Mouse (Mus musculus) olfactory bulb, adult 2 months (tissue): ENCODE data around the gene Tram2.

ENCODE experiments used
- CTCF ChIP-seq: fragments of 200-500 bp; IDR thresholded peaks from 2 replicates; pipeline ENCODE4 v1.5.1; 2012; ENCODE audit warnings: low read depth, mild to moderate bottlenecking, low read length, moderate library complexity; ENCODE audit not compliant: insufficient read depth
- POLR2A ChIP-seq: fragments of 200-500 bp; IDR thresholded peaks from 2 replicates; pipeline ENCODE4 v1.6.1; 2012; ENCODE audit warnings: mild to moderate bottlenecking, low read depth, low read length, moderate library complexity; ENCODE audit not compliant: insufficient read depth

DNA sequence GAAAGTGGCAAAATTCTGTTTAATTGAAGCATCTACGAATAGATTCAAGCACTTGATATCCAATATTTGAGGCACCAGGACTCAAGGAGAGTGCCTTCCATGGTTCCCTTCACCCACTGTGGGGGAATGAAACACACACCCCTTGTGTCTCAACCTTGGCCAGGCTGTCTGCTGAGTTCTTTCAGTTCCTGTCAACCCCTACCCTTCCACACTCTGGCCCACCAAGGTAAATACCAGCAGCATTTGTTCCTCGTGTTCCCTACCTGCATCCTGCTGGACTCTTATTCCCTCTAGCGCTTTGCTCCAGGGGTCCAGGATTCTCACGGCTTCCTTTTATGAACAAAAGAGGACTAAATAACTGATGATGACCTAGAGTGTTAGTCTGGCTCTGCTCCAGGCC is 24.8 kb upstream of the Tram2 start:
- no peak for TF ChIP-seq CTCF
- no peak for TF ChIP-seq POLR2A
